ENCODE assay signal across 18 mouse cellular contexts in genomic region chr14:99152683-99153082, GRCm38 (mm10).
"Had no signal": no experiment of that assay in that cellular context is flagged by ENCODE, and none has a peak within 500 bp of the region (broad histone marks: within the 10 kb centered on the region; RNA-seq: fewer than 3 reads in every experiment).

No protein-coding gene starts in this region.

- H3K9ac ChIP-seq: lung, embryonic 15.5 days; midbrain, embryonic 12.5 days; neural tube, embryonic 13.5 days; neural tube, embryonic 15.5 days; stomach, embryonic 15.5 days had no signal

- H3K27ac ChIP-seq: lung, embryonic 15.5 days; midbrain, embryonic 10.5 days; midbrain, embryonic 12.5 days; neural tube, embryonic 13.5 days; neural tube, embryonic 15.5 days; stomach, embryonic 15.5 days; stomach, postnatal 0 days had no signal

- H3K4me2 ChIP-seq: lung, embryonic 15.5 days; midbrain, embryonic 12.5 days; neural tube, embryonic 13.5 days; neural tube, embryonic 15.5 days; stomach, embryonic 15.5 days had no signal

- H3K27me3 ChIP-seq: lung, embryonic 15.5 days; midbrain, embryonic 12.5 days; neural tube, embryonic 13.5 days; neural tube, embryonic 15.5 days; stomach, embryonic 15.5 days had no signal

- H3K9me3 ChIP-seq: lung, embryonic 15.5 days; midbrain, embryonic 10.5 days; midbrain, embryonic 12.5 days; neural tube, embryonic 13.5 days; neural tube, embryonic 15.5 days; stomach, embryonic 15.5 days had no signal

- H3K4me3 ChIP-seq: lung, embryonic 15.5 days; midbrain, embryonic 10.5 days; midbrain, embryonic 12.5 days; myocyte; neural tube, embryonic 13.5 days; neural tube, embryonic 15.5 days; stomach, embryonic 15.5 days had no signal

- H3K4me1 ChIP-seq: lung, embryonic 15.5 days; midbrain, embryonic 12.5 days; neural tube, embryonic 15.5 days; stomach, embryonic 15.5 days had no signal

- DNase-seq: lung, adult 2 months; lung, postnatal 14 days; lung, postnatal 4 days; midbrain, embryonic 14.5 days; right cerebral cortex, postnatal 14 days; thymus, adult 2 months; thymus, postnatal 25 days; thymus, postnatal 4 days had no signal

- ATAC-seq: lung, postnatal 0 days; midbrain, embryonic 16.5 days had no signal
